Comparison of ENCODE assay signal across 13 mouse cellular contexts in genomic region chr4:131355526-131355991, GRCm38 (mm10).
DNase-seq lines count a peak whose midpoint lies in the region; ATAC-seq and TF ChIP-seq lines count a peak whose summit lies in the region.
"Had no signal": no experiment of that assay in that cellular context is flagged by ENCODE, and none has a peak within 500 bp of the region (broad histone marks: within the 10 kb centered on the region; RNA-seq: fewer than 3 reads in every experiment).

No protein-coding gene starts in this region.

- no peaks in the 10 kb centered on the region for H3K36me3 ChIP-seq in lung, embryonic 16.5 days (ENCODE audit: control insufficient read depth, insufficient read depth, low read length)
- no peaks in the 10 kb centered on the region for H3K36me3 ChIP-seq in midbrain, postnatal 0 days (ENCODE audit: insufficient read depth, low read length)
- H3K36me3 ChIP-seq: midbrain, embryonic 10.5 days; neural tube, embryonic 12.5 days had no signal

- H3K27ac ChIP-seq in lung, embryonic 16.5 days (ENCODE audit: low read length) = no peak overlapping the region
- no peak overlapping the region for H3K27ac ChIP-seq in midbrain, postnatal 0 days (ENCODE audit: low read depth, low read length)
- H3K27ac ChIP-seq: layer of hippocampus, adult 2 months; midbrain, embryonic 10.5 days; neural tube, embryonic 12.5 days had no signal

- intact Hi-C loops in left cerebral cortex, postnatal 4 days (cut with DNase I) = no loop called here

- ATAC-seq in lung, embryonic 16.5 days (ENCODE audit: low read depth) = peak; percentile 74
- ATAC-seq in midbrain, postnatal 0 days (ENCODE audit: low FRiP score) = no peak

- H3K9ac ChIP-seq in lung, embryonic 16.5 days (ENCODE audit: low read length) = no peak overlapping the region
- no peak overlapping the region for H3K9ac ChIP-seq in midbrain, postnatal 0 days (replicated peaks; ENCODE audit: low read length, poor library complexity, severe bottlenecking)
- H3K9ac ChIP-seq: neural tube, embryonic 12.5 days had no signal

- peaks cover 4% of the 10 kb centered on the region; the same call in 1 of the 2 replicates for H3K4me1 ChIP-seq in lung, embryonic 16.5 days (replicated peaks; ENCODE audit: control insufficient read depth, insufficient read depth, low read length)
- H3K4me1 ChIP-seq in midbrain, postnatal 0 days (ENCODE audit: insufficient read depth, low read length) = no peaks in the 10 kb centered on the region
- H3K4me1 ChIP-seq: neural tube, embryonic 12.5 days had no signal

- no peaks in the 10 kb centered on the region for H3K27me3 ChIP-seq in lung, embryonic 16.5 days (ENCODE audit: control insufficient read depth, insufficient read depth, low read depth, low read length)
- no peaks in the 10 kb centered on the region for H3K27me3 ChIP-seq in midbrain, postnatal 0 days (ENCODE audit: insufficient read depth, low read length)
- H3K27me3 ChIP-seq: neural tube, embryonic 12.5 days had no signal

- H3K4me2 ChIP-seq in lung, embryonic 16.5 days (ENCODE audit: low read depth, low read length) = no peak overlapping the region
- no peak overlapping the region for H3K4me2 ChIP-seq in midbrain, postnatal 0 days (ENCODE audit: low read depth, low read length, poor library complexity, severe bottlenecking)
- H3K4me2 ChIP-seq: neural tube, embryonic 12.5 days had no signal

- no peak overlapping the region for H3K4me3 ChIP-seq in lung, embryonic 16.5 days (ENCODE audit: low read length)
- no peak overlapping the region for H3K4me3 ChIP-seq in midbrain, postnatal 0 days (ENCODE audit: low read depth, low read length)
- H3K4me3 ChIP-seq: layer of hippocampus, adult 2 months; midbrain, embryonic 10.5 days; neural tube, embryonic 12.5 days had no signal

- H3K9me3 ChIP-seq in lung, embryonic 16.5 days (ENCODE audit: control insufficient read depth, low read length) = no peaks in the 10 kb centered on the region
- H3K9me3 ChIP-seq in midbrain, postnatal 0 days (ENCODE audit: low read length) = no peaks in the 10 kb centered on the region
- H3K9me3 ChIP-seq: midbrain, embryonic 10.5 days; neural tube, embryonic 12.5 days had no signal

- TF ChIP-seq CTCF in midbrain, postnatal 0 days (IDR thresholded peaks at IDR 0.05) = no peak

- peak; percentile 29 for DNase-seq in left cerebral cortex, adult 11 months (ENCODE audit: low spot score)
- no peak for DNase-seq in left cerebral cortex, postnatal 4 days
- DNase-seq in frontal cortex, postnatal 25 days (ENCODE audit: low spot score in 2 of 2) = peak; percentile 23 to 36
- DNase-seq in right cerebral cortex, postnatal 36 days (ENCODE audit: low spot score in 2 of 2) = peak; percentile 44 to 68
- DNase-seq in midbrain, postnatal 0 days (ENCODE audit: low spot score) = no peak
- DNase-seq in urinary bladder, postnatal 10 days (ENCODE audit: low spot score) = no peak
- DNase-seq in thymus, adult 18-20 months = no peak
- DNase-seq: kidney, adult 11 months; thymus, postnatal 4 days had no signal

- 48% methylated on average over 12 of the region's 12 CpGs for WGBS in lung, embryonic 16.5 days
- 92% methylated on average over 12 of the region's 12 CpGs for WGBS in midbrain, postnatal 0 days

Comparison
In these comparisons a context has a peak if more than half of its experiments do, and no peak if none do; other contexts are left out.
1. DNase-seq: peak in left cerebral cortex, adult 11 months (single experiment), frontal cortex, postnatal 25 days (2 of 2) and right cerebral cortex, postnatal 36 days (2 of 2); none in left cerebral cortex, postnatal 4 days (single experiment), midbrain, postnatal 0 days (single experiment), urinary bladder, postnatal 10 days (single experiment) and thymus, adult 18-20 months (0 of 2).